Mouse (Mus musculus) cortical plate, adult 2 months (tissue): ENCODE measurements around the gene Cdt1.

Experiments used
- CTCF ChIP-seq: fragments of 200-500 bp; IDR thresholded peaks from 2 replicates; pipeline ENCODE4 v1.5.1; 2011; ENCODE audit warnings: mild to moderate bottlenecking, control low read depth, low read length; ENCODE audit not compliant: insufficient read depth; ENCODE audit errors: extremely low read depth
- POLR2A ChIP-seq: fragments of 200-500 bp; IDR thresholded peaks from 2 replicates; pipeline ENCODE4 v1.6.1; 2011; ENCODE audit warnings: mild to moderate bottlenecking, low read length, control low read depth; ENCODE audit not compliant: insufficient read depth; ENCODE audit errors: extremely low read depth

GRCm38 (mm10) chr8:122573577-122573976 lies 5.8 kb downstream of the Cdt1 start:
- no peak for TF ChIP-seq CTCF
- TF ChIP-seq POLR2A: no peak
